Mouse (Mus musculus): ENCODE measurements around the gene Ppcs.

DNA sequence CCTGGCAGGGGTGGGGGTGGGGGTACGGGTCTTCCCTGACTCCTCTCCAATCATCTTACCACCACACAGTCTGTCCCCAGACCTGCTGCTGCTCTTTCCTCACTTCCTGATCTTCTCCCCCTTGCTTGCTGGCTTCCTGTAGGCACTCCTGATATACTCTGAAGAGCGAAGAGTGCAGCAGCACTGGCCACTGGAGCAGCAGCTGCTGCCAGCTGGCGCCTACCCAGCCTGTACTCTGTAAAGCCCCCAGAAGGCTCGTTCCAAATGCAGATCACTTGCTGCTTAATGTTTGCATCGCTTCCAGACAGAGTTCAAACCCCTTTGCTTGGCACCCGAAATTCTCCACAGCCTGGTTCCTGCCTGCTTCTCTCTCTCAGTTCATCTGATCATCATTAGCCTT is 9.4 kb downstream of the Ppcs start:
- TF ChIP-seq POLR2A (IDR thresholded peaks at IDR 0.05; ENCODE audit: borderline replicate concordance, extremely low read depth, low read depth, low read length) (no peak), CTCF (IDR thresholded peaks at IDR 0.05; ENCODE audit: insufficient read depth, low read length) (no peak)

Data from lung, adult 2 months (tissue).